Mouse (Mus musculus) kidney, adult 2 months (tissue): Measurements from ENCODE around the gene Fyn. TPM values are rescaled to one million over a fixed set of nuclear protein-coding genes. Genes with fewer than 3 reads are reported as not detected.
A peak's percentile ranks its signal among the peaks of the same experiment; 100 is the strongest.

ENCODE experiments used
- DNase-seq: peaks from one replicate; pipeline ENCODE4 v3.0.0; 2021
- H3K27ac ChIP-seq: fragments of 200-500 bp; 2 replicates; pipeline ENCODE4 v1.5.1; 2012; ENCODE audit warnings: low read depth, low read length, control low read depth, inconsistent platforms; ENCODE audit not compliant: insufficient read depth
- H3K27me3 ChIP-seq: fragments of 200-500 bp; replicated peaks from 2 replicates; pipeline ENCODE4 v1.6.1; 2012; ENCODE audit warnings: mild to moderate bottlenecking, moderate library complexity, low read length, inconsistent platforms; ENCODE audit not compliant: control insufficient read depth, insufficient read depth
- H3K36me3 ChIP-seq: fragments of 200-500 bp; 2 replicates; pipeline ENCODE4 v1.6.1; 2012; ENCODE audit warnings: mild to moderate bottlenecking, moderate library complexity, low read length, inconsistent platforms; ENCODE audit not compliant: control insufficient read depth, insufficient read depth
- H3K4me1 ChIP-seq: fragments of 200-500 bp; 2 replicates; pipeline ENCODE4 v1.6.1; 2011; ENCODE audit warnings: low read length; ENCODE audit not compliant: control insufficient read depth, insufficient read depth
- H3K4me3 ChIP-seq: fragments of 200-500 bp; 2 replicates; pipeline ENCODE4 v1.5.1; 2011; ENCODE audit warnings: mild to moderate bottlenecking, low read depth, low read length, control low read depth; ENCODE audit not compliant: insufficient read depth
- CTCF ChIP-seq: fragments of 200-500 bp; conservative IDR thresholded peaks from 2 replicates; pipeline ENCODE4 v1.5.1; 2011; ENCODE audit warnings: low read depth, mild to moderate bottlenecking, control low read depth, low read length, moderate library complexity, mixed read lengths; ENCODE audit not compliant: insufficient read depth, insufficient read length
- POLR2A ChIP-seq: fragments of 200-500 bp; IDR thresholded peaks from one replicate; pipeline ENCODE4 v1.6.1; 2011; ENCODE audit warnings: low read depth, low read length, control low read depth
- WGBS: fragments of 180-500 bp; shearing (Covaris S2); methylation state at CpG from one replicate; pipeline ENCODE4 v1.1.7; 2018; 5-methylcytosine and 5-hydroxymethylcytosine counted together
- polyA plus RNA-seq: library from polyadenylated mRNA; depleted of rRNA; stranded (reverse); fragments of >200 nt; gene quantifications from 2 replicates; pipeline ENCODE4 v1.2.3, GENCODE M21; 2012

Gene Fyn
- polyA plus RNA-seq, 1 experiment: 12.9 TPM

DNA sequence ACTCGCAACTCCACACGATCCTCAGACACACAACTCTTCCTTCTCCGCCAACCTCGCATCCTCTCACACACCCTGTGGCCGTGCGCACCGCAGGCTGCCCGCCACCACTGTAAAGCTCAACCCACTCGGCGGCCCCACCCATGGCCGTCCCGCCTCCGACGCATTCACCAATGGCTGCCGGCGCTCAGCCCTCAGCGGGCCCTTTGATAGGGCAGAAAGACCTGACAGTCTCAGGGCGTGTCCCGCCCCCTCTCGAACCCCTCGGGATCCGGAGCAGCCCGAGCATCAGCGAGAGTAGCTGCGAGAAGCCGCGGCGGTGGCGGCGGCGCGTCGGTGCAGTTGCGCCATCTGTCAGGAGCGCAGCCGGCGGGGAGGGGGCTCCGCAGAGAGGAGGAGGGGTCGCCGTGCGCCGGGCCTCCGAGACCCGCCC is 862 bp downstream of the Fyn start:
- Histone ChIP-seq H3K27me3 (no peaks in the 10 kb centered on the region; the same call in 1 of the 2 replicates), H3K36me3 (no peaks in the 10 kb centered on the region), H3K4me3 (peak overlapping the region; percentile 60), H3K4me1 (no peaks in the 10 kb centered on the region), H3K27ac (peak overlapping the region; percentile 54)
- WGBS: under 1% methylated on average over 44 of the region's 44 CpGs
- TF ChIP-seq POLR2A: no peak
- DNase-seq: peak; percentile 95

DNA sequence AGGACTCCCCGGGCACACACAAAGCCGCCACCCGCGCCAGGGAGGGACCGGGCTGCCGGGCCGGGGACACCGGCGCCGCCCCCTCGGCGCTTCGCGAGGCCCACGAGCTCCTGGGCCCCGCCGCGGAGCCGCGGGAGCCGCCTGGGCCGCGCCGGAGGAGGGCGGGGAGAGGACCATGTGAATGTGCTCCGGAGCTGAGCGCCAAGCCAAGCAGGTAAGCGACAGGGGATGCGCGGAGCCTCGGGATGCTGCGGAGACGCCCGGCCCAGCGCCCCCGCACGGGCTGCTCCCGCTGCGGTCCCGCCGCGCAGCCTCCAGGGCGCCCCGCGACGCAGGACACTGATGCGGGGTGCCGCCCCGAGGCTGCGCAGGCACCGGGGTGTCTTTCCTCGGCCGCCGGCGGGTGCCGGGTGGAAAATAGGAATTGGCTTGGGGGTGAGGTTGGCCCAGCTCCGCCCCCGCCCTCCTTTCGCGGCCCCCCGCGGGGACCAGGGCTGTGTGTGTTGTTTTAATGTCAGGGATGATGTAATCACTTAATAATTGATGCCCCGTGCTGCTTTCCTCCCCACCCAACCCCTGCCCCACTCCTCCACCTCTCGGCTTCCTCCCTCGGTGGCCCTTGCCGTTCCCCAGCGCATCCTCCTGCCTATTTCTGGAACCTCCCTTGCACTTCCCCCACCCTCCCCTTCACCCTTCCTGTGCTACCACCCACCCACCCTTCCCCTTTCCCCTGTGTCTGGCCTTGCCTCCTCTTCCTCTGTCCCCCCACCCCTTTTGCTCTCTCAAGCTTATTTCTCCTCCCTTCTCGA is 1.5 kb downstream of the Fyn start:
- H3K4me1 ChIP-seq: no peaks in the 10 kb centered on the region
- peak; percentile 41 for DNase-seq
- H3K36me3 ChIP-seq: no peaks in the 10 kb centered on the region
- H3K4me3 ChIP-seq: peak overlapping the region; percentile 60
- WGBS: 2% methylated on average over 63 of the region's 68 CpGs
- H3K27ac ChIP-seq: peak overlapping the region; percentile 54; the same call in 1 of the 2 replicates
- TF ChIP-seq CTCF: no peak
- no peak for TF ChIP-seq POLR2A
- H3K27me3 ChIP-seq: no peaks in the 10 kb centered on the region; the same call in 1 of the 2 replicates

DNA sequence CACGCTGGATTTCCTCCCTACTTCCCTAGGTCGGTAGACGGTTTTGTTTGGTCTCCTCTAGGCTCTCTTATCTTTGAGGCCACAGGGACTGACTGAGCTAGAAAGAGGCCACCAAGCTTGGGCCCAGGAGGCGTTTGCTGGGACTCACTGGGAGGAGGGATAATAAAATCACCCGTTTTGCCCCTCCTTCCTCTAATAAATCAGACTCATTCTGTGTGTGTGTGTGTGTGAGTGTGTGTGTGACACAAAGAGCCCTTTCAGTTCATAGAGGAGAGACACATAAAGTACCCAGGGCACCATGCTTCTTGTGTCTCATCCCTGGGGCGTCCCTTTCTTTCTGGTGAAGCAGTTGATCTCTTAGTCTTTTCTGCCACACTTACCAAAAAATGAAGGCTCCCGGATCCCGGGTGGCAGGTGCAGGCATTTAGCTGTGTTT is 2.1 kb downstream of the Fyn start:
- Histone ChIP-seq H3K27ac (no peak overlapping the region), H3K27me3 (no peaks in the 10 kb centered on the region; the same call in 1 of the 2 replicates), H3K4me1 (no peaks in the 10 kb centered on the region), H3K36me3 (no peaks in the 10 kb centered on the region), H3K4me3 (peak overlapping the region; percentile 60)
- TF ChIP-seq CTCF (no peak), POLR2A (no peak)
- WGBS: 31% methylated on average over 8 of the region's 8 CpGs
- DNase-seq: no peak

- no peaks in the 10 kb centered on the region for H3K4me1 ChIP-seq
- 77% methylated on average over 2 of the region's 2 CpGs for WGBS
- no peaks in the 10 kb centered on the region for H3K36me3 ChIP-seq
- no peak overlapping the region for H3K27ac ChIP-seq
- TF ChIP-seq CTCF: no peak
- no peak for TF ChIP-seq POLR2A
- no peaks in the 10 kb centered on the region; the same call in 1 of the 2 replicates for H3K27me3 ChIP-seq
- DNase-seq: no peak
- no peak overlapping the region for H3K4me3 ChIP-seq
Measured at GRCm38 (mm10) chr10:39371467-39371866, 2.8 kb downstream of the Fyn start.

DNA sequence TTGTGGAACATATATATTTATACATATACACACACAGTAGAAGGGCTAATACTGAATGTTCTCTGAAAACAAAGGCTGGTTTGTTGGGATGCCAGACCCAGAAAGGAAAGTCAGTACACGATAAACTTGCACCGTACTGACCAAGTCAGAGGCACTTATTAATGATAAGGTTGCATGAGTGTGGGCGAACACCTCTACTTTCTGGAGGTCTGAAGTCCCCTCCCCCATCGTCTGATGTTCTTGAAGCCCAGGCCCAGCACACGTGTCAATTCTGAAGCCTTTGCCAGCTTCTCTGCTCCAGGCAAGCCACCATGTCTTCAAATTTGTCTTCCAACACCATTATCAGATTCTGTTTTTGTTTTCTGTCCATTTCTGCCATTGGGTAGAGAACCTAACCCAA is 3.3 kb downstream of the Fyn start:
- Histone ChIP-seq H3K36me3 (no peaks in the 10 kb centered on the region), H3K27me3 (no peaks in the 10 kb centered on the region), H3K27ac (no peak overlapping the region), H3K4me1 (no peaks in the 10 kb centered on the region), H3K4me3 (no peak overlapping the region)
- no peak for DNase-seq
- TF ChIP-seq CTCF (no peak), POLR2A (no peak)
- WGBS: 86% methylated on average over 5 of the region's 5 CpGs

DNA sequence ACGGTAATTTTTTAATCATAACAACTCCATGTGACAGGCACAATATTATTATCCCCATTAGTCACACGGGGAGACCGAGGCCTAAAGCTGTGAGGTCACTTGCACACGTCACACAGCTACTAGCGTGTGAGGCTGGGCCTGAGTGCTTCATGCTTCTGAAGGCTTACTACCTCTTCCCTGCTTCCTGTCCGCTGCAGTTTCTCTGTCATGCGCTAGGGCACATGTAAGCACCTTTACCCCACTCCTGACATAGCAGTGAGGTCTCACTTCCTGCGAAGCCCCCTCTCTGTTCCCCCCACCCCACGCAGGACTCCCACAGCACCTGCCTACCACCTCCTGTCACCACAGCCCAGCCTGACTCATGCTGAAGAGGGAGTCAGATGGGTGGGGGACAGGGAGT is 8.0 kb downstream of the Fyn start:
- no peak for TF ChIP-seq CTCF
- TF ChIP-seq POLR2A: no peak
- Histone ChIP-seq H3K4me1 (no peaks in the 10 kb centered on the region), H3K36me3 (no peaks in the 10 kb centered on the region), H3K4me3 (no peak overlapping the region), H3K27me3 (no peaks in the 10 kb centered on the region), H3K27ac (no peak overlapping the region)
- 79% methylated on average over 9 of the region's 9 CpGs for WGBS
- DNase-seq: no peak

- TF ChIP-seq CTCF (no peak), POLR2A (no peak)
- Histone ChIP-seq H3K27ac (no peak overlapping the region), H3K27me3 (no peaks in the 10 kb centered on the region), H3K36me3 (no peaks in the 10 kb centered on the region), H3K4me1 (no peaks in the 10 kb centered on the region), H3K4me3 (no peak overlapping the region)
- WGBS: 76% methylated on average over 5 of the region's 5 CpGs
- DNase-seq: no peak
Measured at GRCm38 (mm10) chr10:39377219-39377618, 8.6 kb downstream of the Fyn start.
